8 mouse cellular contexts compared by ENCODE assay signal in the genomic region with DNA sequence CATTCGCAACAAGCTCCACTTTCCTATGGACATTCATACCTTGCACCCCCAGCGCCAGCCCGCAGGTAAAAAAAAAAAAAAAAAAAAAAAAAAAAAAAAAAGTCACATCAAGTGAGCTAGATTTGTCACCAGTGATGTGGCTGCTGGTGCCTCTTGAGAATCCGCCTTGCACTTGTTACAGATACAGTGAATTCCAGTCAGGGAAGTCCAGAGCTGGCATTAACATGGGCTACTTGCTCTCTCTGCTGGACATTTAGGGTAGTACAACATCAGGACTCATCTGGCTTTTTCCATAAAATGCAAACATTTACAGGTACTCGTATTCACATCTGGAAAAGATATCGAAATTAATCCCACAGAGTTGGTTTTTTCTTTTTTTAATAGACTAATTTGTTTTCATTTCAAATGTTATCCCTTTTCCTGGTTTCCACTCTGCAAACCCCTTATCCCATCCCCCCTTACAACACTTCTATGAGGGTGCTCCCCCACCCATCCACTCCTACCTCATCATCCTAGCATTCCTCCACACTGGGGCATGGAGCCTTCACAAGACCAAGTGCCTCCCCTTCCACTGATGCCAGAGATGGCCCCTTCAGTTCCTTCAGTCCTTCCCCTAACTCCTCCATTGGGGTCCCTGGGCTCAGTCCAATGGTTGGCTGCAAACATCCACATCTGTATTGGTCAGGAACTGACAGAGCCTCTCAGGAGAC. TPM values are rescaled to one million over a fixed set of nuclear protein-coding genes. Genes with fewer than 3 reads are reported as not detected.
DNase-seq lines count a peak whose midpoint lies in the region; ATAC-seq and TF ChIP-seq lines count a peak whose summit lies in the region.

No protein-coding gene starts in this region.

- TF ChIP-seq POLR2A in ES-Bruce4 (IDR thresholded peaks at IDR 0.05; ENCODE audit: insufficient read depth, low read length) = no peak
- no peak for TF ChIP-seq POLR2A in small intestine, adult 2 months (IDR thresholded peaks at IDR 0.05; ENCODE audit: low read depth, low read length)

- H3K9ac ChIP-seq in ES-Bruce4 (ENCODE audit: low read depth, poor library complexity, severe bottlenecking) = no peak overlapping the region
- H3K9ac ChIP-seq in kidney, embryonic 14.5 days (ENCODE audit: low read depth, low read length) = no peak overlapping the region

- TF ChIP-seq CTCF in ES-Bruce4 (IDR thresholded peaks at IDR 0.05; ENCODE audit: low read depth, low read length) = peak; percentile 13
- peak; percentile 32; the same call in 1 of the 2 replicates for TF ChIP-seq CTCF in small intestine, adult 2 months (IDR thresholded peaks at IDR 0.05; ENCODE audit: extremely low read depth, insufficient read length, insufficient replicate concordance, low read depth, low read length)

- no peaks in the 10 kb centered on the region for H3K27me3 ChIP-seq in ES-Bruce4 (ENCODE audit: control insufficient read depth, insufficient read depth, low read length, poor library complexity, severe bottlenecking)
- H3K27me3 ChIP-seq in kidney, embryonic 14.5 days (ENCODE audit: control insufficient read depth, insufficient read depth, low read length) = no peaks in the 10 kb centered on the region
- H3K27me3 ChIP-seq in small intestine, adult 2 months (ENCODE audit: control insufficient read depth, insufficient read depth, low read length) = no peaks in the 10 kb centered on the region

- peak; percentile 40; the same call in 1 of the 2 replicates for ATAC-seq in kidney, embryonic 14.5 days (ENCODE audit: low FRiP score, low TSS enrichment)

- no peak overlapping the region for H3K27ac ChIP-seq in ES-Bruce4 (ENCODE audit: insufficient read depth, low read length)
- H3K27ac ChIP-seq in kidney, embryonic 14.5 days (ENCODE audit: low read depth, low read length) = no peak overlapping the region
- no peak overlapping the region for H3K27ac ChIP-seq in small intestine, adult 2 months (ENCODE audit: insufficient read depth, low read depth, low read length)

- H3K4me2 ChIP-seq in kidney, embryonic 14.5 days (replicated peaks; ENCODE audit: low read depth, low read length) = no peak overlapping the region

- no peak for TF ChIP-seq EP300 in ES-Bruce4 (IDR thresholded peaks at IDR 0.05; ENCODE audit: insufficient read depth, low read depth, low read length)

- WGBS in kidney, embryonic 14.5 days = 65% methylated on average over 6 of the region's 6 CpGs
- WGBS in small intestine, adult 2 months = 48% methylated on average over 6 of the region's 6 CpGs

- H3K4me3 ChIP-seq in ES-Bruce4 (ENCODE audit: low read depth, low read length) = no peak overlapping the region
- no peak overlapping the region for H3K4me3 ChIP-seq in kidney, embryonic 14.5 days (ENCODE audit: low read length)
- no peak overlapping the region for H3K4me3 ChIP-seq in small intestine, adult 2 months (ENCODE audit: low read depth, low read length)

- DNase-seq in A20 (ENCODE audit: low read depth, low spot score) = peak; percentile 56
- DNase-seq in cerebellum, postnatal 10 days = peak; percentile 78 to 88
- peak; percentile 78 for DNase-seq in heart, adult 8-10 months (ENCODE audit: low spot score)
- peak; percentile 81 for DNase-seq in lung, postnatal 10 days
- DNase-seq in ovary, postnatal 10 days (ENCODE audit: low spot score) = no peak

- H3K36me3 ChIP-seq in ES-Bruce4 (ENCODE audit: control insufficient read depth, insufficient read depth, low read length, poor library complexity, severe bottlenecking) = no peaks in the 10 kb centered on the region
- H3K36me3 ChIP-seq in kidney, embryonic 14.5 days (ENCODE audit: control insufficient read depth, insufficient read depth, low read length) = peaks cover 59% of the 10 kb centered on the region
- peaks cover 39% of the 10 kb centered on the region for H3K36me3 ChIP-seq in small intestine, adult 2 months (ENCODE audit: control insufficient read depth, insufficient read depth, low read length)

- no peaks in the 10 kb centered on the region for H3K9me3 ChIP-seq in ES-Bruce4 (replicated peaks; ENCODE audit: control insufficient read depth, insufficient read depth, low read length, poor library complexity, severe bottlenecking)
- no peaks in the 10 kb centered on the region for H3K9me3 ChIP-seq in kidney, embryonic 14.5 days (ENCODE audit: control insufficient read depth, low read length)

- no peaks in the 10 kb centered on the region for H3K4me1 ChIP-seq in ES-Bruce4 (ENCODE audit: control insufficient read depth, insufficient read depth, low read length)
- peaks cover 4% of the 10 kb centered on the region; the same call in 1 of the 2 replicates for H3K4me1 ChIP-seq in kidney, embryonic 14.5 days (ENCODE audit: control insufficient read depth, insufficient read depth, low read length)
- H3K4me1 ChIP-seq in small intestine, adult 2 months (ENCODE audit: control insufficient read depth, insufficient read depth, insufficient read length, low read length) = peaks cover 8% of the 10 kb centered on the region

RNA-seq across cellular contexts. Expression of a gene that starts 23.6 kb away (rescaled TPM):
- polyA plus RNA-seq in ES-Bruce4 (2011; ENCODE audit: insufficient read depth, insufficient read length, low read depth, missing spikeins) = 6.2 and 6.6 TPM in 2 replicates
- 10 to 100 TPM in 3 of 4 experiments, 1 to 10 TPM in 1; 8.9 to 13.3 (median 11.3) TPM for total RNA-seq in heart, adult 8-10 months (2022)
- 6.5 and 8.0 TPM in 2 replicates for polyA plus RNA-seq in kidney, embryonic 14.5 days (2014; fragmentation: Nextera tagmentation; extraction: Ambion mirVana)
- polyA plus RNA-seq in small intestine, adult 2 months (2012; rRNA removed) = 6.4 and 12.0 TPM in 2 replicates

RNA-seq across cellular contexts. Expression of a gene that starts 36.5 kb away (rescaled TPM):
- polyA plus RNA-seq in ES-Bruce4 (2011; ENCODE audit: insufficient read depth, insufficient read length, low read depth, missing spikeins) = 19.3 and 20.1 TPM in 2 replicates
- 10 to 100 TPM in 3 of 4 experiments, 1 to 10 TPM in 1; 9.1 to 14.9 (median 13.8) TPM for total RNA-seq in heart, adult 8-10 months (2022)
- 65.9 and 73.3 TPM in 2 replicates for polyA plus RNA-seq in kidney, embryonic 14.5 days (2014; fragmentation: Nextera tagmentation; extraction: Ambion mirVana)
- polyA plus RNA-seq in small intestine, adult 2 months (2012; rRNA removed) = 2.5 and 3.9 TPM in 2 replicates

RNA-seq across cellular contexts. Expression of a gene that starts 45.6 kb away (rescaled TPM):
- 204 and 218 TPM in 2 replicates for polyA plus RNA-seq in ES-Bruce4 (2011; ENCODE audit: insufficient read depth, insufficient read length, low read depth, missing spikeins)
- 10 to 100 TPM; 44.4 to 51.3 (median 46.8) TPM for total RNA-seq in heart, adult 8-10 months (2022)
- polyA plus RNA-seq in kidney, embryonic 14.5 days (2014; fragmentation: Nextera tagmentation; extraction: Ambion mirVana) = 55.3 and 116 TPM in 2 replicates
- 1.1 and 2.7 TPM in 2 replicates for polyA plus RNA-seq in small intestine, adult 2 months (2012; rRNA removed)

Comparison
In these comparisons a context has a peak if more than half of its experiments do, and no peak if none do; other contexts are left out.
1. RNA of a gene that starts 45.6 kb away (polyA plus RNA-seq): 204 to 218 TPM in ES-Bruce4 and 55.3 to 116 TPM in kidney, embryonic 14.5 days; 1.1 to 2.7 TPM in small intestine, adult 2 months; every median in the first group is over 10 times any median in the second.